Mouse (Mus musculus): ENCODE measurements around the gene Fgfr2. TPM values are rescaled to one million over a fixed set of nuclear protein-coding genes. Genes with fewer than 3 reads are reported as not detected.

Gene Fgfr2
- polyA plus RNA-seq, 1 experiment from 2014 or later: 18.5 TPM

DNA sequence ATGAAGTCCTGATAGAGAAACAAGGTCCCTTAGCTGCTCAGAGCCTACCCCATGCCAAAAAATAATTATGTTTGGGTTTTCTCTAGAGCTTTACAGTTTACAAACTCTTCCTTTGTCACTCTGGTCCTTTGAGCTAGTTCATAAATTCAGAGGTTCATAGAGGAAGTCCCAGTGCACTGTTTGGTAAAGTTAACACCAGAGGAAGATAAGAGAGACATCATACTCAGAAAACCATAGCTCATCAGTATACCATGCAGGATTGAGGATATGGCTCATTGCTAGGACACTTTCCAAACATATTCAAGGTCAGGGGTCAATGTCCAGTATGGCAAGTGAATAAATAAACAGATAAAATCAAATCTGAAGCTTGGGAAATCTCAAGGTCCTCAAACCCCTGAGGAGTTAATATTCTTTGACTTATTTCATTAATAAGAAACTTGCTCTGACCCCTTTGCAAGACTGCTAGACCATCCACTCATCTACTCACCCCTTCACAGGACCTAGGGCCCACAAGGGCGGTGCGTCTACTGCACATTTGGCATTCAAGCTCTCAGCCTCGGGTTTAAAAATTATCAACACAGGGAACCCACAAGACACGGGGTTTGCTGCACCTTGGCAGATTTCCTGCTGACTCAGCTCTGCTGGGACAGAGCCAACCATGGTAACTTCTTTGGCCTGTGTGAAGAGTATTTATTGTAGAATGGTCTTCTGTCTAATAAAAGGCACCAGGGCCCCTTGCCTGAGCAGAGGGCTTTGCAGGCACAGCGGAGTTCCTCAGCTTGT, 797.4 kb downstream of the Fgfr2 start:
- no peak for ATAC-seq
- 32% methylated on average over 5 of the region's 5 CpGs for WGBS (ENCODE audit: insufficient replicate concordance)
- H3K36me3 ChIP-seq: no peaks in the 10 kb centered on the region

DNA sequence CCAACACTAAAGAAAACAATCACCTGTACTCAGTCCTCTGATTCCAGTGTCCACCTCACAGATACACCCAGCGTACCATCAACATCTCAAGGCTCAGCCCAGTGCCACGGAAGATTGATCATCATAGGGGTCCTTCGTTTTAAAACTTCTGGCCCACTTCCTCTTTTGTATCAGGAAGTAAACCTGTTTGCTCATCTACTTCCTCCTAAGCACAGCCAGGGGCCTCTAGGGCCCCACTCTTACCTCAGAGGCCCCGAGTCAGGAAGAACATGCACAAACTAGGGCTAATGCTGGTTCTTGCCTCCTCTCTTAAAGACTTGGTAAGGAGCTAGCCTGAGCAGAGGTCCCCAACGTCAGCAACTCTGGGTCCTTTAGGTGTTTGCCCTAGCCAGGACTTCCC, 799.7 kb downstream of the Fgfr2 start:
- WGBS (ENCODE audit: insufficient replicate concordance): 35% methylated on average over 5 of the region's 5 CpGs
- no peak overlapping the region for H3K4me2 ChIP-seq
- H3K9ac ChIP-seq: no peak overlapping the region
- H3K9me3 ChIP-seq (replicated peaks): no peaks in the 10 kb centered on the region
- no peak for ATAC-seq
- no peak overlapping the region for H3K27ac ChIP-seq
- H3K27me3 ChIP-seq (replicated peaks): no peaks in the 10 kb centered on the region; the same call in 1 of the 2 replicates
- no peak overlapping the region for H3K4me3 ChIP-seq
- H3K4me1 ChIP-seq: peaks cover 12% of the 10 kb centered on the region; the same call in 1 of the 2 replicates
- no peaks in the 10 kb centered on the region for H3K36me3 ChIP-seq

More for the DNA sequence above, 797.4 kb downstream of the Fgfr2 start:
- H3K4me1 ChIP-seq: peaks cover 12% of the 10 kb centered on the region; the same call in 1 of the 2 replicates
- no peak overlapping the region for H3K4me3 ChIP-seq
- H3K27ac ChIP-seq: no peak overlapping the region
- H3K27me3 ChIP-seq (replicated peaks): no peaks in the 10 kb centered on the region; the same call in 1 of the 2 replicates
- H3K9me3 ChIP-seq (replicated peaks): no peaks in the 10 kb centered on the region
- H3K9ac ChIP-seq: no peak overlapping the region
- H3K4me2 ChIP-seq: no peak overlapping the region

GRCm38 (mm10) chr7:132321392-132321958, 801.7 kb downstream of the Fgfr2 start:
- H3K27ac ChIP-seq: no peak overlapping the region
- no peaks in the 10 kb centered on the region for H3K9me3 ChIP-seq (replicated peaks)
- no peak overlapping the region for H3K9ac ChIP-seq
- H3K4me2 ChIP-seq: no peak overlapping the region
- peaks cover 15% of the 10 kb centered on the region for H3K27me3 ChIP-seq (replicated peaks)
- 63% methylated on average over 2 of the region's 2 CpGs for WGBS (ENCODE audit: insufficient replicate concordance)
- no peaks in the 10 kb centered on the region for H3K36me3 ChIP-seq
- ATAC-seq: no peak
- no peak overlapping the region for H3K4me3 ChIP-seq
- H3K4me1 ChIP-seq: peaks cover 21% of the 10 kb centered on the region

- Histone ChIP-seq H3K27ac (peak within 1 kb of the TSS; percentile 68), H3K4me1 (peaks cover 30% of the 10 kb centered on the region), H3K4me2 (peak within 1 kb of the TSS; percentile 93), H3K9me3 (replicated peaks) (no peaks in the 10 kb centered on the region), H3K9ac (peak within 1 kb of the TSS; percentile 69), H3K36me3 (no peaks in the 10 kb centered on the region), H3K27me3 (replicated peaks) (peaks cover 48% of the 10 kb centered on the region), H3K4me3 (peak within 1 kb of the TSS; percentile 68)
- WGBS (ENCODE audit: insufficient replicate concordance): 2% methylated on average over 34 of the region's 34 CpGs
- ATAC-seq: peak; percentile 45
Measured at GRCm38 (mm10) chr7:132317036-132317541, 806.1 kb downstream of the Fgfr2 start, which contains the start of gene Chst15. Chst15 (minus strand) TSS chr7:132317228.

DNA sequence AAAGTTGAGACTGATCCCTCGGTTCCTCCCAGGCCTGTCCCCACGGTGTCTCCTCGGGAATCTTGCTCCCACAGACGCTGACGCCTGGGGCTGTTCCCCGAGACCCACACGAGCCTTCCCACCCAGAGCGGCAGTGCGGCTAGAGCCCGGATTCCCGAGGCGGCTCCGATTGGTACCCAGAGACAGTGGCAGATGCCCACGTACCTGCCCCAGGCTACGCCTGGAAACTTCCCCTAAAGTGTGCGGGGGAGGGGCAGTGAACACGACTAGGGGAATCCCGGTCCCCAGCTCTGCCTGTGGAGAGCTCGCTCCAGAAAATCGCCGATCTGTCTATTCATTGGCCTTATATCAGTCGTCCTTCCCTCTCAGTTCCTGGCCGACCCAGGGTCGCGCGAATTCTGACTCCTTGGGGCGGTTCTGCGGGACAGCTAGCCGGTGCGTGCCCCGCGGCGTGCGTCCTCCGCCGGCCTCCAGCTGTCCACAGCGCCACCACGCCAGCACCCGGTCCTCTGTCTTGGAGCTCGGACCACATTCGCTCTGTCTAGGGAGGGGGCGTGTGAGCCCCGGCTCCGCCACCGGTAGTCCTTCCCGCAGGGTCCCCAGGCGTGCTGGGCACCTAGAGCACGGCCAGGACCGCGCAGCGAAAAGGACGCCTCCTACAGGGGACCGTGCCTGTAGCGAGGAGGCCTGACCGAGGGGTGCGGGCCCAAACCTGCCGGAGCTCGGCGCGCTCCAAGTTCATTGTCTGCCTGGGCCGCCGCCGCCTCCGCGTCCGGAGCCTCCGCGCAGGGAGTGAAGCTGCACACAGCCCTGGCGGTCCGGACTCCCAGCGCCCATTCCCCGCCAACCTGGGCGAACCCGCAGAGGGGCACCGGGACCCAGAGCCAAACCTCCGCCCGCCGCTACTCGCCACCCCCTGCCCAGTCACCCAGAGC, 806.8 kb downstream of the Fgfr2 start:
- Histone ChIP-seq H3K27me3 (replicated peaks) (peaks cover 48% of the 10 kb centered on the region), H3K4me1 (peaks cover 30% of the 10 kb centered on the region), H3K4me3 (peak overlapping the region; percentile 68), H3K4me2 (peak overlapping the region; percentile 93), H3K9ac (peak overlapping the region; percentile 69), H3K27ac (peak overlapping the region; percentile 68), H3K9me3 (replicated peaks) (no peaks in the 10 kb centered on the region), H3K36me3 (no peaks in the 10 kb centered on the region)
- 1% methylated on average over 78 of the region's 79 CpGs for WGBS (ENCODE audit: insufficient replicate concordance)
- ATAC-seq: peak; percentile 67

DNA sequence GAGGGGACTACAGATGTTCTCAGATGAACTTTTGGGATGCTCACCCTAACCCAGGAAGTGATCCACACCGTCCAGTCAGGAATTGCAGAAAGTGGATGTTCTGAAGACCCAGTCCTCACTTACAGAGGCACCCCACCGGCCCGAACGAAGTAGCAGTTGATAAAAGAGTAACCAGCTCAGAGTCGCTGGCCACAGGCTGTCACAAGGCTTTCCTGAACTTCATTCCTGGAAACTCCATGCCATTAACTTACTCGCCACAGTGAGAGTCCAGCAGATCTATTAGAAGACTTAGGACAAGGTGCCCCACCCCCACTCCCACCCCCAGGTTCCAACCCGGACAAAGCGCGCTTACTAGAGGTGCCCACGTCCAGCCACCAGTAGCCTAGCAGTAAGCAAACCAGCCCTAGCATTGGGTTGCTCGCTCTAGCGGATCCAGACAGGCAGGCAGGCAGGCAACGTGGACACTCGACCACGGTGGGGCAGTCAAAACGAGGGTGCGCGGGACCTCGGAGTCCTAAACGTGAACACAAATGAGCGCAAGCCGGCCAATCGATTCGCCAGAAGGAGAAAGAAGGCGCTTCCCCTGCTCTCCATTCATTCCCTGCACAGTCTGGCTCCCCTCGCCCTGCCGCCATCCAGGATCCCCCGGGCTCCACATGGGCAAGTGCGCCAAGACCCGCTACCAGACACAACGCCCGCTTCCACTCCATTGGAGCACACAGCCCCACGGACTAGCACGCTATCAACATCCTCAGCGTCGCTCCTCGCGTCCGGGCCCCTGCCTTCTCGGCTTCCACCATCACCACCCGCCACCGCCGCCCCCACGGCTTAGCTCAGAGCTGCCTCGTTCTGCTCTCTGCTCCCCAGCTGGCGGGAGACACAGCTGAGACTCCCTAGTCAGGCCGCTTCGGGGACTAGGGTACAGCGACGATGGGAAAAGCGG, 807.7 kb downstream of the Fgfr2 start:
- peak; percentile 38; the same call in 1 of the 2 replicates for ATAC-seq
- H3K4me3 ChIP-seq: peak overlapping the region; percentile 68
- peaks cover 30% of the 10 kb centered on the region for H3K4me1 ChIP-seq
- H3K9me3 ChIP-seq (replicated peaks): no peaks in the 10 kb centered on the region
- no peaks in the 10 kb centered on the region for H3K36me3 ChIP-seq
- H3K27ac ChIP-seq: peak overlapping the region; percentile 23
- H3K27me3 ChIP-seq (replicated peaks): peaks cover 48% of the 10 kb centered on the region
- 2% methylated on average over 47 of the region's 51 CpGs for WGBS (ENCODE audit: insufficient replicate concordance)
- H3K4me2 ChIP-seq: peak overlapping the region; percentile 93
- peak overlapping the region; percentile 69 for H3K9ac ChIP-seq

DNA sequence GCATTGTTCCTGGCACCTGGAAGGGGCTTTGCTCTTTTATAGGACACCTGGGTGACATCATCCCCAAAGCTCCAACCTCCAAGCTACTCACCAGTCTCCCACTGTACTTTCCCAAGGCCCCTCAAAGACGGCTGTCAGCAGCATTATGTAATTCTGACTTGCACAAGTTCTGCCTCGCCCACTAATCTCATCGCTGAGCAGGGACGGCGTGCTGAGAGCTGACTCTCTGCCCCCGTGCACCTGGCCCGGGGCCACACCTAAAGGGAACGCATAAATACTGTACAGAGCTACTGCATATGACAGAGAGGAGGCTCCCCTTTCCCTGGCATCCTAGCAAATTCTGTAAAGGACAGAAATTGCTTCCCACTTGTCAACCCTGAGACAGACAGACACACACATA, 810.8 kb downstream of the Fgfr2 start:
- no peak overlapping the region for H3K27ac ChIP-seq
- no peak overlapping the region for H3K4me2 ChIP-seq
- H3K9me3 ChIP-seq (replicated peaks): no peaks in the 10 kb centered on the region
- peaks cover 43% of the 10 kb centered on the region for H3K4me1 ChIP-seq
- H3K4me3 ChIP-seq: no peak overlapping the region
- ATAC-seq: no peak
- no peak overlapping the region for H3K9ac ChIP-seq
- H3K36me3 ChIP-seq: no peaks in the 10 kb centered on the region
- H3K27me3 ChIP-seq (replicated peaks): peaks cover 42% of the 10 kb centered on the region
- WGBS (ENCODE audit: insufficient replicate concordance): 52% methylated on average over 8 of the region's 8 CpGs

- WGBS (ENCODE audit: insufficient replicate concordance): 59% methylated on average over 5 of the region's 5 CpGs
- Histone ChIP-seq H3K27me3 (replicated peaks) (peaks cover 5% of the 10 kb centered on the region; the same call in 1 of the 2 replicates), H3K27ac (no peak overlapping the region), H3K4me1 (peaks cover 50% of the 10 kb centered on the region), H3K4me3 (no peak overlapping the region), H3K9me3 (replicated peaks) (no peaks in the 10 kb centered on the region), H3K36me3 (no peaks in the 10 kb centered on the region), H3K9ac (no peak overlapping the region), H3K4me2 (no peak overlapping the region)
- ATAC-seq: no peak
Measured at GRCm38 (mm10) chr7:132308537-132309191, 814.5 kb downstream of the Fgfr2 start.

DNA sequence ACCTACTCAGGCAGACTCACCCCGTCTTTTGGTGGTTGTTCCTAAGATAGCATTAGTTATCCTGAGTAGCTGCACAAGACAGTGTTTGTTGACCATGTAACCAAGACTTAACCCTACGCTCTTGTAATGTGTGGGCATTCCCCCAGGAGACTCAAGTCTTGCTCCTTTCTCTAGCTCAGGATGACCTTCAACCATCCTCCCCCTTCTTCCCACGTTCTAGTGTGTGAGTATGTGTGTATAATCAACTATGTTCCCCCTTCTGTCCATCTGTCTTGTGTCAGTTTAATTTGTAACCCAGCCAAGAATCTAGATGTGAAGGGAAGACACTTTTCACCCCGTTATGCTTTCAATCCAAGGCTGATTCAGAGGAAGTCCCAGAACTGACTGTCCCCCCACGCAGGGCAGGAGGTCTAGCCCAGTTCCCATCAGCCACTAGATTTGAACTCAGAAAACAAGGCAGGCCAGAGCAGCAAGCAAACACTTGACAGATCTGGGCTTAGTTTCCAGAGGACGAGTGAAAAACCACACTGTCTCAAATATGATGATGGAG, 815.4 kb downstream of the Fgfr2 start:
- WGBS (ENCODE audit: insufficient replicate concordance): 55% methylated on average over 6 of the region's 6 CpGs
- Histone ChIP-seq H3K36me3 (no peaks in the 10 kb centered on the region), H3K9me3 (replicated peaks) (no peaks in the 10 kb centered on the region), H3K4me1 (peaks cover 50% of the 10 kb centered on the region), H3K9ac (no peak overlapping the region), H3K27me3 (replicated peaks) (no peaks in the 10 kb centered on the region), H3K4me3 (no peak overlapping the region), H3K27ac (no peak overlapping the region), H3K4me2 (no peak overlapping the region)
- no peak for ATAC-seq

DNA sequence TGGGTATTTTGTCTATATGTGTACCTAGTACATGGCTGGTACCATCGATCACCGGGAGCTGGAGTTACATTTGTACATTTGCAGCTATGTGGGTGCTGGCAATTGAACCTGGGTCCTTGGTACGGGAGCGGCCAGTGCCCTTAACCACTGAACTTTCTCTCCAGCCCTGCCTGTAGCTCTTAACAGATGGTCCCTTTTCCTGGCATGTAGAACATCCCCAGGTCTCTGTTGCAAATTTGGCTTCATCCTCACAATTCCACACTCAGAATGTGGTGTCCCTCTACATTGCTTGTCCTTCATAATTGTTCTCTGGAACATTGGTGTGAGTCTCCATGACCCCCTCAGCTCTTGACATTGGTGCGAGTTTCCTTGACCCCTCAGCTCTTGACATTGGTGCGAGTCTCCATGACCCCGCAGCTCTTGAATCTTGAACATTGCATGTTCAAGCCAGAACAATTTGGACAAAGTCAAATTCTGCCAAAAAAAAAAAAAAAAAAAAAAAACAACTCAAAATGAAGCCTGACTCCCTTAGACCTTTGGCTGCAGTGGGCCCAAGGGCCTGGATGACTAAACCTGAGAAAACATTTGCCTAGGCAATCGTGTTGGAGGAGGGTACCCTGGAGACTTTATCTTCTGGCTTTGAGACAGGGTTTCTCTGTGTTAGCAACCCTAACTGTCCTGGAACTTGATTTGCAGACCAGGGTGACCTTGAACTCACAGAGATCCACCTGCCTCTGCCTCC, 816.3 kb downstream of the Fgfr2 start:
- Histone ChIP-seq H3K36me3 (no peaks in the 10 kb centered on the region), H3K9ac (no peak overlapping the region), H3K4me3 (no peak overlapping the region), H3K9me3 (replicated peaks) (no peaks in the 10 kb centered on the region), H3K27ac (no peak overlapping the region), H3K27me3 (replicated peaks) (no peaks in the 10 kb centered on the region), H3K4me1 (peaks cover 49% of the 10 kb centered on the region), H3K4me2 (no peak overlapping the region)
- WGBS (ENCODE audit: insufficient replicate concordance): 72% methylated on average over 8 of the region's 8 CpGs
- no peak for ATAC-seq

Measured in liver, embryonic 12.5 days (tissue).